Mouse (Mus musculus): ENCODE measurements at regions not wholly inside any gene's neighbourhood (a gene's known extent, or its start where the extent isn't known, plus 50 kb on each side); places are given as distances from the start of the nearest gene placed in this dataset.
A peak's percentile ranks its signal among the peaks of the same experiment; 100 is the strongest.

DNA sequence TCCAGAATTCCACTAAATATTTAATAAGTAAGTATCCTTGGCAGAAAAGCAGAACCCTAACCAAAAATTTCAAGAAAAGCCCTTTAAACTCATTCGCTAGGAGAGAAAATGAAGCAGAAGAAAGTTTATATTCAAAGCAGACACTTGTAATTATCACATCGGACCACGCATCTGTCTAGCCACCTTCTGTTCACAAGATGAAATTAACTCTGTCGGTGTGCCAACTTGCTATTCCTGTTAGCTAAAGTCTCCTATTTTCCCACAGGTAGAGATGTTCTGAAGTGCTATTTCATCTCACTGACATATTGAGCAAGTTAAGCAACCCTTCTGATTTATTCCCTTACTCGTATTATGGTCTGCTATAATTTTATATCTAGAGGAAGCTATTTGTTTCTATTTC is 239.1 kb upstream of the Gria3 start:
- peak; percentile 19 to 34 for DNase-seq (ENCODE audit: low spot score in 2 of 2)

All from left cerebral cortex, adult 18-20 months (tissue).